Mouse (Mus musculus) MEL (cell line): ENCODE data around the gene Agpat4. TPM values are rescaled to one million over a fixed set of nuclear protein-coding genes. Genes with fewer than 3 reads are reported as not detected.

Experiments used
- DNase-seq: peaks from one replicate; pipeline ENCODE4 v3.0.0; 2011; ENCODE audit warnings: low read depth, low spot score
- H3K27ac ChIP-seq: 2 replicates; pipeline ENCODE4 v1.5.1; 2012; ENCODE audit warnings: low read depth, mild to moderate bottlenecking, control low read depth, low read length, moderate library complexity; ENCODE audit not compliant: control insufficient read depth
- H3K27me3 ChIP-seq, 2 experiments: fragments of 150-350 bp in 1 of 2; sonication (generic) in 1 of 2; 2 replicates each; pipeline ENCODE4 v1.6.1; 2012; ENCODE audit warnings: low read length in 2 of 2, mild to moderate bottlenecking in 2 of 2, improper control_type of control experiment in 1 of 2, moderate library complexity in 1 of 2; ENCODE audit not compliant: insufficient read depth in 2 of 2, control insufficient read depth in 1 of 2
- H3K36me3 ChIP-seq, 2 experiments: 2 replicates each; pipeline ENCODE4 v1.6.1; 2012 to 2014; ENCODE audit warnings: low read length in 2 of 2, improper control_type of control experiment in 1 of 2, inconsistent platforms in 1 of 2, mild to moderate bottlenecking in 1 of 2; ENCODE audit not compliant: insufficient read depth in 2 of 2, control insufficient read depth in 1 of 2
- H3K4me1 ChIP-seq, 2 experiments: fragments of 150-350 bp in 1 of 2; sonication (generic) in 1 of 2; 2 replicates each; pipeline ENCODE4 v1.6.1; 2012; ENCODE audit warnings: low read length in 2 of 2, improper control_type of control experiment in 1 of 2, mild to moderate bottlenecking in 1 of 2; ENCODE audit not compliant: insufficient read depth in 2 of 2, control insufficient read depth in 1 of 2
- H3K4me3 ChIP-seq, 2 experiments: fragments of 150-350 bp in 1 of 2; sonication (generic) in 1 of 2; 2 replicates each; pipeline ENCODE4 v1.5.1; 2012; ENCODE audit warnings: low read depth in 2 of 2, low read length in 2 of 2, mild to moderate bottlenecking in 2 of 2, moderate library complexity in 2 of 2, control low read depth in 1 of 2, improper control_type of control experiment in 1 of 2; ENCODE audit not compliant: control insufficient read depth in 1 of 2, insufficient read depth in 1 of 2
- H3K79me2 ChIP-seq: 2 replicates; pipeline ENCODE4 v1.6.1; 2012; ENCODE audit warnings: mild to moderate bottlenecking, low read length, moderate library complexity; ENCODE audit not compliant: control insufficient read depth, poor library complexity, insufficient read depth
- H3K9ac ChIP-seq: 2 replicates; pipeline ENCODE4 v1.6.1; 2012; ENCODE audit warnings: low read depth, mild to moderate bottlenecking, control low read depth, low read length, moderate library complexity; ENCODE audit not compliant: control insufficient read depth, poor library complexity, severe bottlenecking
- H3K9me3 ChIP-seq: fragments of 150-350 bp; sonication (generic); replicated peaks from 2 replicates; pipeline ENCODE4 v1.6.1; 2012; ENCODE audit warnings: mild to moderate bottlenecking, low read length, improper control_type of control experiment, moderate library complexity; ENCODE audit not compliant: insufficient read depth
- BHLHE40 ChIP-seq: IDR thresholded peaks from 2 replicates; pipeline ENCODE4 v1.6.1; 2012; ENCODE audit warnings: low read depth, mild to moderate bottlenecking, inconsistent platforms, low read length, improper control_type of control experiment, borderline replicate concordance
- CHD2 ChIP-seq: IDR thresholded peaks from 2 replicates; pipeline ENCODE4 v1.6.1; 2011; ENCODE audit warnings: low read length, improper control_type of control experiment
- CTCF ChIP-seq, 3 experiments: IDR thresholded peaks in 2 of 3; conservative IDR thresholded peaks in 1 of 3; 2 replicates each; pipeline ENCODE4 v1.5.1; 2011 to 2012; ENCODE audit warnings: low read length in 3 of 3, low read depth in 2 of 3, mild to moderate bottlenecking in 2 of 3, improper control_type of control experiment in 1 of 3, inconsistent platforms in 1 of 3, mixed read lengths in 1 of 3, moderate library complexity in 1 of 3; ENCODE audit not compliant: control insufficient read depth in 1 of 3, insufficient read depth in 1 of 3, poor library complexity in 1 of 3, severe bottlenecking in 1 of 3
- E2F4 ChIP-seq: IDR thresholded peaks from 2 replicates; pipeline ENCODE4 v1.6.1; 2011; ENCODE audit warnings: low read depth, low read length, improper control_type of control experiment, borderline replicate concordance
- ETS1 ChIP-seq: IDR thresholded peaks from 2 replicates; pipeline ENCODE4 v1.6.1; 2012; ENCODE audit warnings: low read depth, mild to moderate bottlenecking, inconsistent platforms, low read length, improper control_type of control experiment, moderate library complexity
- KAT2A ChIP-seq: conservative IDR thresholded peaks from 2 replicates; pipeline ENCODE4 v1.6.1; 2012; ENCODE audit warnings: low read depth, low read length, improper control_type of control experiment, inconsistent platforms
- MAX ChIP-seq: IDR thresholded peaks from 2 replicates; pipeline ENCODE4 v1.6.1; 2011; ENCODE audit warnings: low read length, improper control_type of control experiment
- MAZ ChIP-seq: IDR thresholded peaks from 2 replicates; pipeline ENCODE4 v1.6.1; 2012; ENCODE audit warnings: low read depth, mild to moderate bottlenecking, inconsistent platforms, low read length, improper control_type of control experiment
- MEF2A ChIP-seq: IDR thresholded peaks from 2 replicates; pipeline ENCODE4 v1.6.1; 2014; ENCODE audit warnings: low read depth, mild to moderate bottlenecking, inconsistent platforms, low read length, improper control_type of control experiment; ENCODE audit not compliant: poor library complexity, insufficient replicate concordance, severe bottlenecking; ENCODE audit errors: extremely low read depth
- MYB ChIP-seq: IDR thresholded peaks from 2 replicates; pipeline ENCODE4 v1.6.1; 2011; ENCODE audit warnings: mild to moderate bottlenecking, low read depth, low read length, improper control_type of control experiment
- MYC ChIP-seq: IDR thresholded peaks from 2 replicates; pipeline ENCODE4 v1.6.1; 2011; ENCODE audit warnings: low read depth, mild to moderate bottlenecking, low read length, improper control_type of control experiment, moderate library complexity
- NELFE ChIP-seq: IDR thresholded peaks from 2 replicates; pipeline ENCODE4 v1.6.1; 2011; ENCODE audit warnings: low read depth, low read length, improper control_type of control experiment
- POLR2AphosphoS2 ChIP-seq: IDR thresholded peaks from 2 replicates; pipeline ENCODE4 v1.6.1; 2011; ENCODE audit warnings: low read length, improper control_type of control experiment
- POLR2AphosphoS5 ChIP-seq: IDR thresholded peaks from 2 replicates; pipeline ENCODE4 v1.6.1; 2012; ENCODE audit warnings: low read depth, borderline replicate concordance, mild to moderate bottlenecking, inconsistent platforms, low read length, moderate library complexity, mixed read lengths
- RCOR1 ChIP-seq: IDR thresholded peaks from 2 replicates; pipeline ENCODE4 v1.6.1; 2012; ENCODE audit warnings: low read depth, mild to moderate bottlenecking, inconsistent platforms, low read length, improper control_type of control experiment
- TBP ChIP-seq: IDR thresholded peaks from 2 replicates; pipeline ENCODE4 v1.8.0; 2011; ENCODE audit warnings: low read depth, low read length, improper control_type of control experiment
- TCF12 ChIP-seq: IDR thresholded peaks from 2 replicates; pipeline ENCODE4 v1.6.1; 2014; ENCODE audit warnings: low read depth, mild to moderate bottlenecking, inconsistent platforms, low read length, improper control_type of control experiment, moderate library complexity
- UBTF ChIP-seq: IDR thresholded peaks from 2 replicates; pipeline ENCODE4 v1.6.1; 2012; ENCODE audit warnings: low read depth, mild to moderate bottlenecking, inconsistent platforms, low read length, improper control_type of control experiment, moderate library complexity, borderline replicate concordance; ENCODE audit not compliant: insufficient read depth
- USF1 ChIP-seq: IDR thresholded peaks from 2 replicates; pipeline ENCODE4 v1.6.1; 2014; ENCODE audit warnings: low read depth, mild to moderate bottlenecking, inconsistent platforms, low read length, improper control_type of control experiment, moderate library complexity
- USF2 ChIP-seq, 2 experiments: IDR thresholded peaks; 2 replicates each; pipeline ENCODE4 v1.6.1; 2011 to 2012; ENCODE audit warnings: improper control_type of control experiment in 2 of 2, low read length in 2 of 2, borderline replicate concordance in 1 of 2, inconsistent platforms in 1 of 2, low read depth in 1 of 2, mild to moderate bottlenecking in 1 of 2; ENCODE audit not compliant: insufficient read depth in 1 of 2
- ZC3H11A ChIP-seq: IDR thresholded peaks from 2 replicates; pipeline ENCODE4 v1.6.1; 2012; ENCODE audit warnings: low read depth, mild to moderate bottlenecking, inconsistent platforms, low read length, improper control_type of control experiment
- ZKSCAN1 ChIP-seq: IDR thresholded peaks from 2 replicates; pipeline ENCODE4 v1.6.1; 2012; ENCODE audit warnings: low read depth, mild to moderate bottlenecking, inconsistent platforms, low read length, improper control_type of control experiment, moderate library complexity
- ZNF384 ChIP-seq: IDR thresholded peaks from 2 replicates; pipeline ENCODE4 v1.6.1; 2012; ENCODE audit warnings: low read depth, mild to moderate bottlenecking, inconsistent platforms, low read length, improper control_type of control experiment
- polyA plus RNA-seq, 2 experiments: library from polyadenylated mRNA; stranded (reverse) in 1 of 2; unstranded in 1 of 2; fragments of >175 nt in 1 of 2; fragments of >200 nt in 1 of 2; gene quantifications; 2 replicates each; pipeline versions ENCODE4 v1.2.1 to v1.2.4; 2012; ENCODE audit warnings: low replicate concordance in 2 of 2, low read depth in 1 of 2; ENCODE audit not compliant: insufficient read length in 2 of 2, insufficient read depth in 1 of 2, missing spikeins in 1 of 2
- total RNA-seq: library from RNA; depleted of rRNA; stranded (reverse); fragments of 300-350 nt; gene quantifications from 2 replicates; pipeline ENCODE4 v1.2.3, GENCODE M21; 2012

Gene Agpat4
- total and polyA plus RNA-seq, 3 experiments, result 3.3 to 9.3 TPM; not detected in 1

DNA sequence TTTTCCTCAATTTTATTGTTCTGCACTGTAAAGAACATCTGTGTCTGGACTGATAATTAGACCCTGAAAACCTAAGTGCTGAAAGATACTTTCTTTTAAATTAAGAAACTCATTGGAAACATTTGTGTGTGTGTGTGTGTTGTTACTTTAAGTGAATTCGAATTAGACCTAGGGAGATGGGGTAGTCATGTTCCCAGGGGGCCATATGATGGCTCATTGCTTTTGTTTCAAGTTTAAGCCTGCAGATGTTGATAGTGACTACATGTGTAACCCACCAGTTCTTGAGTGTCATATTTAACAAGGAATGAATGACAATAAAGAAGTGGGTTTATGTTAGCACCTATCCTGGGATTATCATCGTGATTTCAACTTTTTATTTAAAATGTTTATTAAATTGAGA, 53.2 kb downstream of the Agpat4 start:
- H3K4me1 ChIP-seq, result peaks cover 6 to 9% of the 10 kb centered on the region in 2 experiments; a peak in 3 of 4 replicates
- H3K36me3 ChIP-seq, result peaks cover 0 to 2% of the 10 kb centered on the region in 2 experiments; a peak in 2 of 4 replicates
- H3K9me3 ChIP-seq, result no peaks in the 10 kb centered on the region
- H3K4me3 ChIP-seq, result no peak overlapping the region
- no peak overlapping the region for H3K9ac ChIP-seq
- H3K79me2 ChIP-seq, result no peaks in the 10 kb centered on the region
- TF ChIP-seq CTCF (IDR thresholded peaks at IDR 0.05 in 2 of 3, conservative IDR thresholded peaks at IDR 0.05 in 1 of 3; ENCODE audit: control insufficient read depth in 1 of 3, insufficient read depth in 1 of 3, low read depth in 2 of 3, low read length in 3 of 3, poor library complexity in 1 of 3, severe bottlenecking in 1 of 3), result no peak
- no peak for TF ChIP-seq USF1
- no peak for TF ChIP-seq ETS1
- H3K27me3 ChIP-seq, result no peaks in the 10 kb centered on the region
- H3K27ac ChIP-seq, result no peak overlapping the region
- no peak for DNase-seq

DNA sequence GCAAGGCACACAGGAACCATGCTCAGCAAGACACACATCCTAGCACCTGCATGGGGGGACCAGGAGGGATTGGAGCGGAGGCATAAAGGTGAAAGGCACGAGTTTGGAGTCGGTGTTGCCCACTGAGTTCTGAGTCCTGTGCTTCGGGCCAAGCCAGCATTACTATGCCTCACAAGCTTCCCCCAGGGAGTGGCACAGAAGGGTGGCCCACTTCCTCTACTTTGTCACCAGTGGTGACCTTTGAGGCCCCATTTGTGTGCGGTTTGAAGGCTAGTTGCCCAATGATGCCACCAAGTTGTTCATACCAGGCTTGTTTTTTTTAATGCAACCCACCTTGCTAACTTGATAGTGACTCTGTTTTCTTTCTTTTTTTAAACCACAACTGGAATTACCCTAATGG, 55.7 kb downstream of the Agpat4 start:
- Histone ChIP-seq H3K27ac (no peak overlapping the region), H3K9ac (no peak overlapping the region), H3K4me3 (no peak overlapping the region), H3K9me3 (no peaks in the 10 kb centered on the region), H3K79me2 (no peaks in the 10 kb centered on the region), H3K36me3 (peaks cover 0 to 2% of the 10 kb centered on the region in 2 experiments; a peak in 2 of 4 replicates), H3K27me3 (no peaks in the 10 kb centered on the region), H3K4me1 (peaks cover 6 to 9% of the 10 kb centered on the region in 2 experiments; a peak in 3 of 4 replicates)
- no peak for TF ChIP-seq ZC3H11A
- DNase-seq, result no peak

GRCm38 (mm10) chr17:12174896-12175295, 56.4 kb downstream of the Agpat4 start:
- Histone ChIP-seq H3K4me1 (peaks cover 6 to 8% of the 10 kb centered on the region in 2 experiments; a peak in 3 of 4 replicates), H3K27me3 (no peaks in the 10 kb centered on the region), H3K79me2 (no peaks in the 10 kb centered on the region), H3K9me3 (no peaks in the 10 kb centered on the region), H3K4me3 (no peak overlapping the region), H3K36me3 (peaks cover 0 to 2% of the 10 kb centered on the region in 2 experiments; a peak in 2 of 4 replicates), H3K9ac (no peak overlapping the region), H3K27ac (no peak overlapping the region)
- TF ChIP-seq MYC (no peak), POLR2AphosphoS5 (no peak), MAX (no peak), CHD2 (no peak), POLR2AphosphoS2 (no peak), TBP (no peak), BHLHE40 (no peak), ZC3H11A (no peak), MAZ (no peak), ZKSCAN1 (no peak), ZNF384 (no peak), NELFE (no peak), MYB (no peak), USF2 (IDR thresholded peaks at IDR 0.05; ENCODE audit: borderline replicate concordance in 1 of 2, insufficient read depth in 1 of 2, low read depth in 1 of 2, low read length in 2 of 2) (no peak), RCOR1 (no peak), E2F4 (no peak), KAT2A (no peak), TCF12 (no peak), UBTF (no peak), MEF2A (no peak)
- DNase-seq, result no peak
